Mouse (Mus musculus): ENCODE data around the gene Zfp808. TPM values are rescaled to one million over a fixed set of nuclear protein-coding genes. Genes with fewer than 3 reads are reported as not detected.

The Zfp808 gene
- polyA plus RNA-seq (2014; fragmentation: Illumina TruSeq; extraction: RNeasy Lipid Tissue Mini Kit (QIAGEN cat#74804)): 38.8 TPM

GRCm38 (mm10) chr13:62129432-62130171, at the start of gene Zfp808:
Gene Zfp808, plus strand, starts transcription at chr13:62129886.

